Mouse (Mus musculus): ENCODE data around the gene Ass1.
A peak's percentile ranks its signal among the peaks of the same experiment; 100 is the strongest.
"Not testable (repeated sequence)": the region's sequence is repeated elsewhere in the genome, so short reads cannot be mapped to it uniquely, and the experiment has no call there.

Gene Ass1

GRCm38 (mm10) chr2:31521800-31522335 lies 51.9 kb downstream of the Ass1 start:
- DNase-seq (ENCODE audit: inconsistent age in 2 of 2, low spot score in 1 of 2), result peak; percentile 61 to 82

- peak; percentile 83 to 86 for DNase-seq (ENCODE audit: inconsistent age in 2 of 2, low spot score in 1 of 2)
Observed at GRCm38 (mm10) chr2:31524641-31525040, 54.6 kb downstream of the Ass1 start.

GRCm38 (mm10) chr2:31525778-31526177 lies 55.8 kb downstream of the Ass1 start:
- no peak for DNase-seq (ENCODE audit: inconsistent age in 2 of 2, low spot score in 1 of 2)

- DNase-seq (ENCODE audit: inconsistent age in 2 of 2, low spot score in 1 of 2), result no peak
Observed at GRCm38 (mm10) chr2:31530201-31530600, 60.2 kb downstream of the Ass1 start.

GRCm38 (mm10) chr2:31537054-31537453 lies 67.0 kb downstream of the Ass1 start:
- no peak for DNase-seq (ENCODE audit: inconsistent age in 2 of 2, low spot score in 1 of 2)

- no peak for DNase-seq (ENCODE audit: inconsistent age in 2 of 2, low spot score in 1 of 2)
Observed at GRCm38 (mm10) chr2:31538745-31539144, 68.7 kb downstream of the Ass1 start.

GRCm38 (mm10) chr2:31541581-31541980 lies 71.6 kb downstream of the Ass1 start:
- DNase-seq (ENCODE audit: inconsistent age in 2 of 2, low spot score in 1 of 2), result no peak

GRCm38 (mm10) chr2:31547726-31548125 lies 77.7 kb downstream of the Ass1 start:
- no peak for DNase-seq (ENCODE audit: inconsistent age in 2 of 2, low spot score in 1 of 2)

- DNase-seq (ENCODE audit: inconsistent age in 2 of 2, low spot score in 1 of 2), result no peak
Observed at GRCm38 (mm10) chr2:31550503-31550902, 80.5 kb downstream of the Ass1 start.

- not testable (repeated sequence) for DNase-seq (ENCODE audit: inconsistent age in 2 of 2, low spot score in 1 of 2)
Observed at GRCm38 (mm10) chr2:31551351-31551750, 81.3 kb downstream of the Ass1 start.

- DNase-seq (ENCODE audit: inconsistent age in 2 of 2, low spot score in 1 of 2), result no peak
Observed at GRCm38 (mm10) chr2:31551971-31552370, 82.0 kb downstream of the Ass1 start.

GRCm38 (mm10) chr2:31554619-31555018 lies 84.6 kb downstream of the Ass1 start:
- DNase-seq (ENCODE audit: inconsistent age in 2 of 2, low spot score in 1 of 2), result no peak
